Mouse (Mus musculus): ENCODE measurements at regions not wholly inside any gene's neighbourhood (a gene's known extent, or its start where the extent isn't known, plus 50 kb on each side); places are given as distances from the start of the nearest gene placed in this dataset.

GRCm38 (mm10) chr13:42358588-42358987 lies 57.3 kb downstream of the Edn1 start:
- DNase-seq: no peak

- no peak for DNase-seq
Measured at GRCm38 (mm10) chr13:42367655-42368554, 66.6 kb downstream of the Edn1 start.

- no peak for DNase-seq
Measured at GRCm38 (mm10) chr13:42369826-42370225, 68.5 kb downstream of the Edn1 start.

GRCm38 (mm10) chr13:42372201-42372600 lies 70.9 kb downstream of the Edn1 start:
- no peak for DNase-seq

GRCm38 (mm10) chr13:42374181-42374596 lies 72.9 kb downstream of the Edn1 start:
- peak in 1 of 2 experiments; percentile 2 for DNase-seq

- DNase-seq: no peak
Measured at GRCm38 (mm10) chr13:42379675-42380074, 78.4 kb downstream of the Edn1 start.

GRCm38 (mm10) chr13:42383099-42383498 lies 81.8 kb downstream of the Edn1 start:
- no peak for DNase-seq

- no peak for DNase-seq
Measured at GRCm38 (mm10) chr13:42390389-42390788, 89.1 kb downstream of the Edn1 start.

- no peak for DNase-seq
Measured at GRCm38 (mm10) chr13:42391330-42392005, 90.2 kb downstream of the Edn1 start.

- DNase-seq: no peak
Measured at GRCm38 (mm10) chr13:42392701-42393100, 91.4 kb downstream of the Edn1 start.

- no peak for DNase-seq
Measured at GRCm38 (mm10) chr13:42394572-42394971, 93.3 kb downstream of the Edn1 start.

- no peak for DNase-seq
Measured at GRCm38 (mm10) chr13:42401513-42401912, 100.2 kb downstream of the Edn1 start.

GRCm38 (mm10) chr13:42403231-42404020 lies 102.2 kb downstream of the Edn1 start:
- DNase-seq: peak; percentile 9 to 13

GRCm38 (mm10) chr13:42412652-42413282 lies 111.5 kb downstream of the Edn1 start:
- DNase-seq: no peak

GRCm38 (mm10) chr13:42446921-42447320 lies 145.6 kb downstream of the Edn1 start:
- no peak for DNase-seq

- DNase-seq: no peak
Measured at GRCm38 (mm10) chr13:42453665-42454064, 152.4 kb downstream of the Edn1 start.

GRCm38 (mm10) chr13:42459892-42460291 lies 158.6 kb downstream of the Edn1 start:
- no peak for DNase-seq

GRCm38 (mm10) chr13:42478825-42479224 lies 177.5 kb downstream of the Edn1 start:
- no peak for DNase-seq

GRCm38 (mm10) chr13:42490956-42491680 lies 189.3 kb upstream of the Phactr1 start:
- DNase-seq: no peak

- DNase-seq: no peak
Measured at GRCm38 (mm10) chr13:42494371-42494770, 186.1 kb upstream of the Phactr1 start.

GRCm38 (mm10) chr13:42498351-42498750 lies 182.1 kb upstream of the Phactr1 start:
- DNase-seq: no peak

- no peak for DNase-seq
Measured at GRCm38 (mm10) chr13:42507535-42507934, 172.9 kb upstream of the Phactr1 start.
